Mouse (Mus musculus) NIH3T3 (cell line): Measurements from ENCODE around the gene Gapvd1.
"Not testable (repeated sequence)": the region's sequence is repeated elsewhere in the genome, so short reads cannot be mapped to it uniquely, and the experiment has no call there.

Experiments
- DNase-seq: peaks from one replicate; pipeline ENCODE4 v3.0.0-alpha.2; 2012; ENCODE audit warnings: low read depth

Gene Gapvd1

GRCm38 (mm10) chr2:34771368-34772226, 16.6 kb upstream of the Gapvd1 start, which contains the start of gene Hspa5:
Gene Hspa5 (plus strand): TSS chr2:34771970.
- peak; percentile 99 for DNase-seq

DNA sequence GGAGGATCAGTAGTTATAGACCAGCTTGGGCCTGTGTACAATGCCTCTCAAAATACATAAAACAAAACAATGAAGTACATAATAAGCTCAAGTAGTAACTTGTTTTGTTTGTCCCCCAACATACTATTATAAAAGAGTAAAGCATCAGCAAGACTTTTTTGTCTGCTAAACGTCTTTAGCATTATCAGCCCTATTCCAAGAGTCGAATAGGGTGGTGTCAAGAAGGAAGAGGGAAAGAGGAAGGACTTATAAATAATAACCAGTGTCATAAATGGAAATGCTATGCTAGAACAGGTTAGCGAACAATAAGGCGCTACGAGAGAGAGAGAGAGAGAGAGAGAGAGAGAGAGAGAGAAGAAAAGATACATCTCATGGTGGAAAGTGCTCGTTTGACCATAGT, 15.9 kb upstream of the Gapvd1 start:
- no peak for DNase-seq

- peak; percentile 74 for DNase-seq
Observed at GRCm38 (mm10) chr2:34770049-34770448, 15.0 kb upstream of the Gapvd1 start.

DNA sequence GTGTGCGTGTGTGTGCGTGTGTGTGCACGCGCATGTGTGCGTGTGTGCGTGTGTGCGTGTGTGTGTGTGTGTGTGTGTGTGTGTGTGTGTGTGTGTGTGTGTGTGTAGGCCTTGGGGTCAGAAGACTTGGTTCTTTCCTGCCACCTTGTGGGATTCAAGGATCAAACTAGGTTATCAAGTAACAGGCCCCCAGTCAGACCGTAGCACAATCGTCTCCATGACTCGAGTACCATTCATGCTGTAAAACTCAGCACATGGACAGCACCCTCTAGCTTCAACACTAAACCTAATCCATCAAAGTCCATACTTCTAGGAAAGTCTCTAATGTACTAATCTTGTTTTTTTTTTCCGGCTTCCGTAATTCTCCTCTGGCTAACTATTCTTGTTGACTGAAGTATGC, 9.8 kb upstream of the Gapvd1 start:
- no peak for DNase-seq

- no peak for DNase-seq
Observed at GRCm38 (mm10) chr2:34762872-34763271, 7.8 kb upstream of the Gapvd1 start.

DNA sequence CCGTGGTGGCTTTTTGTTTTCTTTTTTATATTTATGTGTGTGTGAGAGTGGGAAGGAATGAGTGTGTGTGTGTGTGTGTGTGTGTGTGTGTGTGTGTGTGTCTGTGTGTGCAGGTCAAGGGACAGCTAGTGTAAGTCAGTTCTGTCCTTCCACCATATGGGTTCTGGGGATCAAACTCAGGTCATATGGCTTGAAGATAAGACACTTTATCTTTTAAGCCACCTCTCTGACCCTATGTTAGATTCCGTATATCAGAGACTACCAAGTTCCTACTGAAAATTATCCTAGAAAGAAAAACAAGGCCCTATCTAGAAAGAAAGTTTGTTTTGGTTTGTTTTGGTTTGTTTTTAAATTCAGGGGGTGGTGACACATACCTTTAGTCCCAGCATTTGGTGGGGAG, 7.1 kb upstream of the Gapvd1 start:
- DNase-seq = no peak

DNA sequence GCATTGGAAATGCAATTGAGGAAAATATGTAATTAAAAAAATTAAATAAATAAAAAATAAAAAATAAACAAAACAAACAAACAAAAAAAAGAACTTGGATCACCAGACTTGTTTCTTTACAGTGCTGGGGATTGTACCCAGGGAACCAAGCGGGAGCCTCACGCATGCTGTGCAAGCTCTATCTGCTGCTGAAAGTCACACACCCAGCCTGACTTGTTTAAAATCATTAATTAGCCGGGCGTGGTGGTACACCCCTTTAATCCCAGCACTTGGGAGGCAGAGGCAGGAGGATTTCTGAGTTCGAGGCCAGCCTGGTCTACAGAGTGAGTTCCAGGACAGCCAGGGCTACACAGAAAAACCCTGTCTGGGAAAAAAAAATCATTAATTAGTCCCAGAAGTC, 6.2 kb upstream of the Gapvd1 start:
- not testable (repeated sequence) for DNase-seq

DNA sequence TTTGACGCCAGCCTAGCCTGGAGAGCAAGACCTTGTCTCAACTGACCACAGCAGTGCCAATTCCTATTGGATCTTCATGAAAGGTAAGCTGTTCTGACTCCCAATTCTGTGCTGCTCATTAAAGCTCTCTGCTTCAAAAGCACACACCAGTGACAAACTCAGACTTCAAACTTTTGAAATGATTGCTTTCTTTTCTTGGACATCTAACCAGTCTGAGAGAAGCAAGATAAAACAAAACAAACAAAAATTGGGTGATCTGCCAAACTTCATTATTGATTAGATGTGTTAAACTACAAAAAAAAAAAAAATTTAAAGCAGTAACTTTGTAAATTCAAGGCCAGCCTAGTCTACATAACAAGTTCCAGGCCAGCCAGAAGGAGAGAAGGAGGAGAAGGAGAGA, 2.3 kb upstream of the Gapvd1 start:
- no peak for DNase-seq

GRCm38 (mm10) chr2:34753811-34754550, 1.1 kb downstream of the Gapvd1 start:
- DNase-seq = peak; percentile 93

DNA sequence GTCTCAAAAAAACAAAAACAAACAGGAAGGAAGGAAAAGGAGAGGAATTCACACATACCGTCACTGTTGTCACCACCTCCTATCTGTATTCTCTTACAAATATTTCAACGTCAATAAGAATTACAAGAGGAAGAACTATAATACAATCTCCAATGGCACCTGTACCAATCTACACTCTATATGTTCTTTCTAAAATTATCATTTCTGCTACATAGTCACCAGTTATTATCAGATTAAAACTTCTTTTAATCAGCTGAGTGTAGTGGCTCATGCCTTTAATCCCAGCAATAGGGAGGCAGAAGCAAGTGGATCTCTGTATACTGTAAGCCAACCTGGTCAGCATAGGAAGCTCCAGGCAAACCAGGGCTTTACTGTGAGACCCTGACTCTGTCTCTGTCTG, 4.8 kb downstream of the Gapvd1 start:
- no peak for DNase-seq

DNA sequence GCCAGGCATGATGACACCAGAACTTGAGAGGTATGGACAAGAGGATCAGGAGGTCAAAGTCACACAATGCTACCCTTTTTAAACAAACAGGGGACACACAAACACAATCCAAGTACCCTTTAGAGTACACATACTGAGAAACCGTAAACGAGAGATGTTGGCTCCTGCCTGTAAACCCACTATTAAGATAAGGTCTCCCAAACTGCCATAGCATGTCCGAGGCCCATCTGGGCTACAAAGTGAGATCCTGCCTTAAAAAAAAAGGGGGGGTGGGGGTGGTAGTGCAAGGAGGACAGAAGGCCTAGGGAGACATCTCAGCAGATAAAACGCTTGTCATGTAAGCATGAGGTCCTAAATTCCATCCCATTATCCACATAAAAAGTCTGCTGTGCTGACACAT, 6.6 kb downstream of the Gapvd1 start:
- no peak for DNase-seq

DNA sequence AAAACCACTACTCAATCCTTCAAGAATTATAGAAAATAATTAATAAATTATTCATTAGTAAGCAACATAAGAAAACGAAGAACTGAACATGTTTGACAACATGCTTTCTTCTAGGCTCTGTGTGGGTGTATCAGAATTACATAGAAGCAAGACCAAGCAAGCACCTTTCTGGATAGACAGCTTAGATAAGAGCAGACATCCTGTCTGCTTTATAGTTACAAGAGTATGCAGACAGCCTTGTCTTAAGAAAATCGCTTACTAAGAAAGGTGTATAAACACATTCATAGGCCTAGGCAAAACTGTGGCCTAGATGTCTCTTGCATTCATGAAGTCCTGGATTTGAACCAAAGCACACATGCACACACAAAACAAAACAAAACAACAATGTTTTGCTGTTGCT, 9.4 kb downstream of the Gapvd1 start:
- no peak for DNase-seq

GRCm38 (mm10) chr2:34744476-34744875, 10.6 kb downstream of the Gapvd1 start:
- no peak for DNase-seq

GRCm38 (mm10) chr2:34742675-34743074, 12.4 kb downstream of the Gapvd1 start:
- peak; percentile 38 for DNase-seq

DNA sequence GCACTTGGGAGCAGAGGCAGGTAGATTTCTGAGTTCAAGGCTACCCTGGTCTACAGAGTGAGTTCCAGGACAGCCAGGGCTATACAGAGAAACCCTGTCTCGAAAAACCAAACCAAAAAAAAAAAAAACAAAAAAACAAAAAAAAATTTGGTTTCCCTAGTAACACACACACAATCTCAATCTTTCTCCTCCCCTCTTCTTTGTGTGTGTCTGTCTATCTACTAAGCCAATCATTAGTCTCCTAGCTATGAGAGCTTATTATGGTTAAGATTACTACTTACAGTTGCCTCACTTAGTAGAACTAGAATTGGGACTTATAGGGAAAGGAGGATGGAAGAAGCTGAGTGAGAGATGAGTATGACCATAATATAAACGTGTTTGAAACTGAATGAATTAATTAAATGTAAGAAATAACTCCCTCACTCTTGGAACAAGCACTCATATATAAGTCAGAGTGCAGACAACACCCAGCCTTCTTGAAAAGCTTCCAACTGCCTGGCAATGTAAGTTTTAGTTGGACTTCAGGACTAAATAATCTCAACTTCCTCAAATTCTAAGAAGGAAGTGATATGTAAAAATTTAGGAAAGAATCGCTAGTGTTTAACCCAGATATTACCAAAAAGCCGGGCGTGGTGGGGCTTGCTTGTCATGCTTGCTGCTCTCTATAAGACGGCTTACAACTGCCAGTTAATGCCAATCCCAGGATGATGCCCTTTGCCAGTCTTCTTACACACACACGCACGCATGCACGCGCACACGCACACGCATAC, 13.5 kb downstream of the Gapvd1 start:
- DNase-seq = no peak

- DNase-seq = no peak
Observed at GRCm38 (mm10) chr2:34739684-34740391, 15.2 kb downstream of the Gapvd1 start.

GRCm38 (mm10) chr2:34737911-34738310, 17.1 kb downstream of the Gapvd1 start:
- no peak for DNase-seq

- DNase-seq = no peak
Observed at GRCm38 (mm10) chr2:34736626-34737025, 18.4 kb downstream of the Gapvd1 start.

DNA sequence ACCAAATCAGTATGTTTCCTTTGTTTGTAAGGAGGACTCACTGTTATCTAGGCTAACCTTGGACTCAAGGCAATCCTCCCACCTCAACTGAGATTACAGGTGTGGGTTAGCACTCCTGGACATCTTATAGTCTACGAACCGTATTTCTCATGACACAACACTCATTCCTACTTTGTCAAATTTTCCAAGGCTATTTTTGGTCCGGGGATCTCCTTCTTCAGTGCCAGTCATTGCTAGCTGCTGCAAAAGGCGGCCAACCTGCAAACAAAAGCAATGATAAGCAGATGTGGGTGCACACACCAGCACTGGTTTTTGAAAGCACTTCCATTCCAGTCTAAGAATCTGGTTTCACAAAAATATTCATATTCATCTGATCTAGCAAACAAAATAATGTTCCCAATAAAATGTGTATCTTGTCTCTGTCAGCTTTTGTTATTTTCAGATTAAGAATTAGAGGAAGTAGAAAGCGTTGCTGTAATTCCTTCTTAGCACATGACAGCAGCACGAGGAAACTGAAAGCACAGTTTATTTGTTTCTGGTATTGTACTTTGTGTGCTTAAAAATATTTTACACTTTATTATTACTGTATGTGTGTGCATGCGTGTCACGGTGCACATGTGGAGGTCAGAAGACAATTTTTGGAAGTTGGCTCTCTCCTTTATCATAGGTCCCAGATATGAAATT, 27.8 kb downstream of the Gapvd1 start:
- no peak for DNase-seq

DNA sequence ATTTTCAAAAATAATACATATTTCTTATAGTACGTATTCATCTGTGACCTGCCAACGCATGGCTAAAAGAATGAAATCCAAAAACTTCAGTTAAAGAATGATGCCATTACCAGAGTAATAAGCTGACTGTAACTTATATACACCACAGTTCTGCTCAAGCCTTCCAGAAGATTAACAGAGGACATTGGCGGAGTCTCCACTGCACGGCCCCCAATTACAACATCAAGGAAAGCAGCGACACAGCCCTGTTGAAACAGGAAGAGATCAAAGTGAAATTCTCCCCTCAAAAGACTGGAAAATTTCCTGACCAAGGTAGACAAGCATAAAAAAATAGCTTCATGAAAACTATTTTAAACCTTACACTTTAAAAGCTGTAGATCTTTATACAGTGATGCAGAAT, 29.8 kb downstream of the Gapvd1 start:
- DNase-seq = no peak

- DNase-seq = no peak
Observed at GRCm38 (mm10) chr2:34718196-34718595, 36.8 kb downstream of the Gapvd1 start.
